Mouse (Mus musculus) left cerebral cortex, adult 18-20 months (tissue): ENCODE measurements around the gene Shroom3. TPM values are rescaled to one million over a fixed set of nuclear protein-coding genes. Genes with fewer than 3 reads are reported as not detected.
A peak's percentile ranks its signal among the peaks of the same experiment; 100 is the strongest.

ENCODE experiments used
- DNase-seq, 2 experiments: peaks; one replicate each; pipeline ENCODE4 v3.0.0; 2021 to 2022; ENCODE audit warnings: low spot score in 2 of 2, mixed read lengths in 1 of 2
- total RNA-seq, 2 experiments: library from RNA; stranded (reverse); gene quantifications; 2 replicates each; pipeline ENCODE4 v1.2.3; 2021

Shroom3 gene
- total RNA-seq, 2 experiments from 2014 or later = 3.1 to 3.6 TPM

GRCm38 (mm10) chr5:92745390-92746253, 62.4 kb downstream of the Shroom3 start:
- DNase-seq = no peak

- no peak for DNase-seq
Measured at GRCm38 (mm10) chr5:92751488-92751887, 68.3 kb downstream of the Shroom3 start.

GRCm38 (mm10) chr5:92755241-92755775, 72.1 kb downstream of the Shroom3 start:
- peak in 1 of 2 experiments; percentile 11 for DNase-seq

- no peak for DNase-seq
Measured at GRCm38 (mm10) chr5:92759156-92759745, 76.0 kb downstream of the Shroom3 start.

- DNase-seq = no peak
Measured at GRCm38 (mm10) chr5:92760542-92760941, 77.3 kb downstream of the Shroom3 start.

GRCm38 (mm10) chr5:92761615-92762353, 78.5 kb downstream of the Shroom3 start:
- no peak for DNase-seq

- DNase-seq = no peak
Measured at GRCm38 (mm10) chr5:92762425-92762824, 79.2 kb downstream of the Shroom3 start.

- no peak for DNase-seq
Measured at GRCm38 (mm10) chr5:92763546-92763952, 80.3 kb downstream of the Shroom3 start.

- DNase-seq = no peak
Measured at GRCm38 (mm10) chr5:92766301-92766700, 83.1 kb downstream of the Shroom3 start.

GRCm38 (mm10) chr5:92767194-92767777, 84.1 kb downstream of the Shroom3 start:
- DNase-seq = no peak

GRCm38 (mm10) chr5:92767857-92768291, 84.6 kb downstream of the Shroom3 start:
- DNase-seq = no peak

- DNase-seq = no peak
Measured at GRCm38 (mm10) chr5:92773821-92774220, 90.6 kb downstream of the Shroom3 start.

- DNase-seq = no peak
Measured at GRCm38 (mm10) chr5:92774419-92774818, 91.2 kb downstream of the Shroom3 start.

GRCm38 (mm10) chr5:92774893-92775292, 91.7 kb downstream of the Shroom3 start:
- DNase-seq = no peak

- DNase-seq = no peak
Measured at GRCm38 (mm10) chr5:92778395-92778794, 95.2 kb downstream of the Shroom3 start.

GRCm38 (mm10) chr5:92781082-92781481, 97.8 kb downstream of the Shroom3 start:
- no peak for DNase-seq

- no peak for DNase-seq
Measured at GRCm38 (mm10) chr5:92784037-92784860, 101.0 kb downstream of the Shroom3 start.

- no peak for DNase-seq
Measured at GRCm38 (mm10) chr5:92785870-92786436, 102.7 kb downstream of the Shroom3 start.

GRCm38 (mm10) chr5:92788990-92789389, 105.8 kb downstream of the Shroom3 start:
- DNase-seq = no peak
